Mouse (Mus musculus) MEL (cell line): ENCODE data around the gene Dpp9.

Source experiments
- CHD1 ChIP-seq: IDR thresholded peaks from 2 replicates; pipeline ENCODE4 v1.6.1; 2012; ENCODE audit warnings: low read depth, mild to moderate bottlenecking, inconsistent platforms, low read length, improper control_type of control experiment
- ETS1 ChIP-seq: IDR thresholded peaks from 2 replicates; pipeline ENCODE4 v1.6.1; 2012; ENCODE audit warnings: low read depth, mild to moderate bottlenecking, inconsistent platforms, low read length, improper control_type of control experiment, moderate library complexity
- MYB ChIP-seq: IDR thresholded peaks from 2 replicates; pipeline ENCODE4 v1.6.1; 2011; ENCODE audit warnings: mild to moderate bottlenecking, low read depth, low read length, improper control_type of control experiment
- POLR2AphosphoS2 ChIP-seq: IDR thresholded peaks from 2 replicates; pipeline ENCODE4 v1.6.1; 2011; ENCODE audit warnings: low read length, improper control_type of control experiment
- ZNF384 ChIP-seq: IDR thresholded peaks from 2 replicates; pipeline ENCODE4 v1.6.1; 2012; ENCODE audit warnings: low read depth, mild to moderate bottlenecking, inconsistent platforms, low read length, improper control_type of control experiment

DNA sequence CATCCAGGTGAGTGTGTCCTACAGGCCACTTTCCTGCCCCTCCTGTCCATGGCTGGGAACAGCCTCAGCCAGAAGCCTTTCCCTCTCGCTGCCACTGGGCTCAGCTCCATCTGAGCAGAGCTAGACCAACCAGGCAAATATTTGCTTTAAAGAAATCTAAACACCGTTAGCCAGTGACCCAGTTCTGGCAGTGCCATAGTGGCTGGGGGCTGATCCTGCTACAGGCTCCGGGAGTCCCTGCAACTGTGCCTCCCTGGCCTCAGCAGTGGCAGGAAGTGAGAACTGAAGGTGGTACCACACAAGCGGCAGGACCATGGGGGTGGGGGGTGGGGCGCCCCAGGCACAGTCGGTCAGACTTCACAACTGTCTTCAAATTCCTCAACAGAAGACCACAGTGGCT is 6.0 kb downstream of the Dpp9 start:
- no peak for TF ChIP-seq CHD1
- no peak for TF ChIP-seq ZNF384
- no peak for TF ChIP-seq MYB
- TF ChIP-seq POLR2AphosphoS2: no peak
- no peak for TF ChIP-seq ETS1
